Mouse (Mus musculus) heart, adult 2 months (tissue): ENCODE measurements around the gene Ckm.

Source experiments
- CTCF ChIP-seq: fragments of 200-600 bp; IDR thresholded peaks from 2 replicates; pipeline ENCODE4 v1.8.1; 2022; ENCODE audit warnings: antibody characterized with exemption, mild to moderate bottlenecking, moderate library complexity
- EP300 ChIP-seq: fragments of 200-500 bp; IDR thresholded peaks from 2 replicates; pipeline ENCODE4 v1.6.1; 2011; ENCODE audit warnings: low read depth, low read length, control low read depth; ENCODE audit not compliant: insufficient read depth
- POLR2A ChIP-seq: fragments of 200-500 bp; IDR thresholded peaks from 2 replicates; pipeline ENCODE4 v1.6.1; 2011; ENCODE audit warnings: mild to moderate bottlenecking, low read depth, low read length, control low read depth; ENCODE audit not compliant: insufficient read depth

- TF ChIP-seq CTCF: no peak
- TF ChIP-seq POLR2A: no peak
- TF ChIP-seq EP300: no peak
These were observed 23.5 kb downstream of the Ckm start for GRCm38 (mm10) chr7:19427999-19428650.
